Mouse (Mus musculus) ovary, adult 18-20 months (tissue): ENCODE results near the gene Pagr1a.
A peak's percentile ranks its signal among the peaks of the same experiment; 100 is the strongest.

Experiments
- DNase-seq: peaks from one replicate; pipeline ENCODE4 v3.0.0; 2022; ENCODE audit warnings: low spot score, mixed read lengths

The Pagr1a gene

GRCm38 (mm10) chr7:127016971-127017949, at the start of gene Pagr1a:
TSS of gene Pagr1a (minus strand) at chr7:127017352.
- peak; percentile 95 for DNase-seq

- no peak for DNase-seq
These were observed 49.2 kb upstream of the Pagr1a start for GRCm38 (mm10) chr7:127066317-127066716.

DNA sequence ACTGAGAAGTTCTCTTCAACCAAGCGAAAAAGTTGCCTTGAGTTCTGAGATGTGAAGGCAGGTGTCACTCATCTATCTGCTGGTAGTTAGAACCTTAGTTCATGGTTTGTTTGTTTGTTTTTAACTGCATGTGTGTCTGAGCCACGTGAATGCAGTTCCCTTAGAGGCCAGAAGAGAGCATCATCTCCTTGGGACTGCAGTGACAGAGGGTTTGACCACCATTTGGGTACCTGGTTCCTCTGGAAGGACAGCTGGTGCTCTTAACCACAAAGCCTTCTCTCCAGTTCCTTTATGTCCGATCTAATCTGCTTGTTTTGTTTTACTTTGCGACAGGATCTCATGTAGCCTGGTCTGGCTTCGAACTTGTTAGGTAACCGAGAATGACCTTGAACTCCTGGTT, 48.4 kb upstream of the Pagr1a start:
- DNase-seq, result no peak

DNA sequence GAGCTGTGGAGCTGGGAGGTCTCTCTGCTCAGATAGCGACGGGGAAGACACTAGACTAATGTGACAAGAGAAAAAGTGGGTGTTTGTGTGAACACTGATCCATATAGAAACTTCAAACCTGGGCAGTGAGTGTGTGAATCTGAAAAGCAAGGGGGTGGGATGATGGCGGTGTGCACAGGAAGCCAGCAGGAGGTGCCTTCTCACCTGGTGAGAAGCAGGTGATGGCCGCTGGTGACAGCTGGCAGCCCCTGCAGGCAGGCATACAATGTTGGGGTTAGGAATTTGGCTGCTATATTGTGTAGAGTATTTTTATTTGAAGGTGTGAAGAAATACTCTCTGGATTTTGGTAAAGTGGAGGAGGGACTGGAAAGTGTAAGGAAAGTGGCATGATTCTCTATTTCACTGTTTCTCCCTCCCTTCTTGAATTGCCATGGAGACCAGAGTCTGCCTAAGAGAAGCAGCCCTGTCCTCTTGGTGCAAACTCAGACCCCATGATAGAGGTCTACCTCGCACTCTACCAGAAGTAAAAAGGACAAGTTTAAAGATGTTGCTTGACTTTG, 38.0 kb upstream of the Pagr1a start:
- DNase-seq, result no peak

DNA sequence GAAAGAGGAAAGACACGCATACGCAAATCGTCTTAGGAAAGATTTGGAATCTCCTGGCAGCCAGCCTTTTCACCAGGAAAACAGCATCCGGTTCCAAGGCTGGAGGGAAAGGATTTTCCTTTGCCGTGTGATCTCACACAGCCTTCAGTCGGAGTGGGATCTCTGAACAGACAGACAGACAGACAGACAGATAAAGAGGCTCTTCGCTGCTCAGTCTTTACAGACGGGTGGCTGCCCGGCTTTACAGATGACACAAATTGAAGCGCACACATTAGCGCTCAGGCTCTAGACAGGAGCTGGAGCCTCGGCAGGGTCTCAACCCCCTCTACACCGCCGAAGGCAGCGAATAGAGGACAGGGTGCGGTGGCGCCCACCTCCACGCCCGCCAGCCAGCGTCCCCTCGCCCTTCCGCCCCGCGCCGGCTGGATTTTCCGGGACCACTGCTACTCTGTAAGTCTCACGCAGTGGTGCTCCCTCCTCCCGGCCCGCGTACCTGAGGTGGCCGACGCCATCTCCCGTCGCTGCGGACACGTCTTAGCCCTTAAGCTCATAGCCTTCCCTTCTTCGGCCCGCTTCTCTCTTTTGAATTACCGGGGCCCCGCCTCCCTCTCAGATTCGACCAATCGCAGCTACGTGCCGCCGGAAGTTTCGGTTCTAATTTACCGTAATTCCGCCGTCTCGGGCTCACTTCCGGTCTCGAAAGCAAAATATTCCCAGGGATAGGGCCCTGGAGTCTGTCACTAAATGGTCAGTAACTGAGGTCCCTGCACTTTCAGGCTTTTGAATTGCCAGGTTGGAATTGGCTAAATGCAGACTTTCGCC, 24.9 kb upstream of the Pagr1a start, which contains the start of gene Kif22:
Gene Kif22 (minus strand): TSS at position 621 of the 822 bp plus-strand sequence.
- DNase-seq, result peak; percentile 78

DNA sequence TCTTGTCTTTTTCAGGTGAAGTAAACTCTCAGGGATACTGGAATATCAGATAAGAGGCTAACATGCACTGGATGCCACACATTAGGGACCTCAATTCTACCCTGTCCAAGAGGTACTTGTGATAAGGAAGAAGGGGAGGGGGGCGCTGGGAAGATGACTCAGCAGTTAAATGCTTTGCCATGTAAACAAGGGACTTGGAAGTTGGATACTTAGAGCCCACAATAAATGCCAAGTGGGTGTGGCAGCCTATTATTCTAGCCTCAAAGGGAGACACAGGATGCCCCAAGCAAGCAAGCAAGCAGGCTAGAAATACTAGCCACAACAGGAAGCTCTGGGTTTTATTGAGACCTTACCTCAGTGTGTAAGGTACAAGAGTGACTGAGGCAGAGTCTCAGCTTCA, 14.1 kb upstream of the Pagr1a start:
- no peak for DNase-seq

DNA sequence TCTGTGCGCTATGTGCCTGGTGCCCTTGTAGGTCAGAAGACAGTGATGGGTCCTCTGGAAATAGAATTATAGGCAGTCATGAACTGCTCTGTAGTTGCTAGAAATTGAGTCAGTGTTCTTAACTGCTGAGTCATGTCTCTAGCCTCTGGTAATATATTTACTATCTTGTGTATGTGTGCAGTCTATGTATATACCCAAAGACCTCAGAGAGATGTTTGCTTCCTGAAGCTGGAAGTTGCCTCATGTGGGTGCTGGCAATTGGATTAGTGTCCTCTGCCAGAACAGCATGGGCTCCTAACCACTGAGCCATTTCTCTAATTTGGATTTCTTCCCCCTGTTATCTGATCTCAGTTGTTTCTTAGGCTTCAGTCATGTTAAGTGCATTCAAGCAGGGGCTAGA, 13.0 kb upstream of the Pagr1a start:
- DNase-seq, result no peak

GRCm38 (mm10) chr7:127027885-127028284, 10.7 kb upstream of the Pagr1a start:
- DNase-seq, result no peak

DNA sequence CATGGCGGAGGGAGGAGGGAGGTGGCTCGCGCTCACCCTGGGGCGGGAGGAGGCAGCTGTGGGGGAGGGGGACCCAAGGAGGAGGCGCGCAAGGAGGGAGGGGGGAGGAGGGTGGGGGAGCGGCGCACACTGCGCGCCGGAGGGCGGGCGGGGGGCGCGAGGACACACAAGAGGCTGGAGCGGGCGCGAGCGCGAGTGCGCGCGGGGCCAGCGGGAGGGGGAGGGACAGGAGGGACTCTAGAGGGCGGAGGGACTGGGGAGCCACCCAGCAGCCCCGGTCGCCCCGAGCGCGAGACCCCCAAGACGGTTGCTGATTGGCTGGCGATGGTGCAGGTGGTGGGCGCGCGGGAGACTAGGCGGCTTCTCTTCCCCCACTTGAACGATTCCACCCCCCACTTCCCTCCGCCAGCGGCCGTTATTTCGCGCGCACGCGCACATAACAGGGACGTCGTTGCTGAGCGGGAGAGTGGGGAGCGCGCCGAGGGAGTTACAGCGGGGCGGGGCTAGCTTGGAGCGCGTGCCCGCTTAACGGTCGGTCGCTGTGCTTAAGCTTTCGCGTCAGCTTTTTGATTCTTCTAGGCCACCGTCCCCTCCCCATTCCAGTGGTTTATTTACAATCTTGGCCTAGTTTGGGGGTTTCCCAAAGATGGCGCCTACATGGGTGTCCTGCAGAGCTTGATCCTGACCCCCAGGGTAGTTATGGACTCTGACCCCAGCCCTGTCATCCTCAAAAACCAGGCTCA, 10.0 kb upstream of the Pagr1a start, which contains the start of gene Maz:
Gene Maz (minus strand): TSS at position 54 of the 743 bp plus-strand sequence.
- peak; percentile 98 for DNase-seq

DNA sequence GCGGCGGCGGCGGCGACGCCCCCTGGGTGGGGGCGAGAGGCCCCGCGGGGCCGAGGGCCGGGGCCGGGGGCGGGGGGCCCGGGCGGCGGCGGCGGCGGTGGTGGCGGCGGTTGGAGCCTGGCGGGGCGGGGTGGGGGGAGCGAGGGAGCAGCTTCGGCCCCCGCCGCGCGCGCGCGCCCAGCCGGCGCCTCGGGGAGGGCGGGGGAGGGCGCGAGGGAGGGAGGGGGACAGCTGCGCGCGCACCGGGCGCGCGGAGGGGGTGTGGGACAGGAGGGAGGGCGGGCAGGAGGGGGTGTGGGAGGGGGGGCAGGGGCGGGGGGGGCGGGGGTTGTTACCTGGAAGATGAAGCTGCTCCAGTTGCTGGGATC, 9.4 kb upstream of the Pagr1a start:
- no peak for DNase-seq

- DNase-seq, result peak; percentile 66
These were observed 9.0 kb upstream of the Pagr1a start for GRCm38 (mm10) chr7:127026161-127026600.

GRCm38 (mm10) chr7:127025556-127026160, 8.5 kb upstream of the Pagr1a start:
- no peak for DNase-seq

DNA sequence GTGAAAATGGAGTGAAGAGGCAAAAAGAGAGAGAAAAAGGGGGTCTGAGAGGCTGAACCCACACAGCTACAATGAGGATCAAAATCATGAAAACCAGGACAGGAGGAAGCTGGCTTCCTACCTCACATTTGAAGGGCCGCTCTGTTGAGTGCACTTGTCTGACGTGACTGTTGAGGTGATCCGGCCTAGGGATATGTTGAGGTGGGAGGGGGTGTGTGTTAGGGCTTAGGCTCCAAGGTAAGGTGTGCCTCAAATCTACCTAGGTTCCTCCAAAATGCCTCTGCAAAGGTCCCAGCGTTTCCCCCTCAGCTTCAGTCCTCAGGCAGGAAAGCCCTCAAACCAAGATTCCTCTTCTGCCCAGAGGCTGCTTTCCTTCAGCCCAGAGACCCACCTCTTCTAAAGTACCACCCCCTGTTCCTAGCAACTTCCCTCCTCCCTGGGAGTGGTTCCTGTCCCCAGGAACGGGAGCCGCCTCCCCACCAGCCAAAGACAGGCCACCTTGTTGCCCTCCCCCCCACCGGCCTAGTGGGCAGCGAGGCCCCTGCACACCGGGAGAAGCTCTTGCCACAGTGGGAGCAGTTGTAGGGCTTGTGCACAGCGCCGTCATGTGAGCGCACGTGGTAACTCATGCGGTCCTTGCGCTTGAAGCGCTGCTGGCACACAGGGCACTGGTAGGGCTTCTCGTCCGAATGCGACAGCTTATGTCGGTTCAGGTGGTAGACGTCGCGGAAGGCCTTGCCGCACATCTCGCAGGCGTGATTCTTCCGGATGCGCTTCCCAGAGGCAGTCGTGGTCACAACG, 7.8 kb upstream of the Pagr1a start:
- DNase-seq, result peak; percentile 75

GRCm38 (mm10) chr7:127023896-127024690, 6.9 kb upstream of the Pagr1a start:
- no peak for DNase-seq

DNA sequence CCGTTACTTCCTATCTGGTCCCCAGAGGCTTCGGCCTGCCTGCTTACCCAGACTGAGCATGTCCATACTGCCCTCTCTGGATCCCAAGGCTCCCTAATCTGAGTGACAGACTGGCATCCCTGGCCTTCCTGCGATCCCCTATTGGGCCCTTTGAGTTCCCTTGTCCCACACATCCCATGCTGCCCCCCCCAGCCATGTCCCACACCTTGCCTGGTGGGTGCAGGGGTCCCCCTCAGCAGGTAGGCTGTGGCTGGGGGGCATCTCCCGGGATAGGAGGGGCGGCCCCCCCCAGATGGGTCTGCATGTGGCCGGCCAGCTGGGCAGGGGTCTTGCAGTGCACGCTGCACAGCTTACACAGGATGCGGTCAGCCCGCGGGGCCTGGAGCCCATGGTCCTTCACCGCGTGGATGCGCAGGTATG, 6.1 kb upstream of the Pagr1a start:
- DNase-seq, result no peak

DNA sequence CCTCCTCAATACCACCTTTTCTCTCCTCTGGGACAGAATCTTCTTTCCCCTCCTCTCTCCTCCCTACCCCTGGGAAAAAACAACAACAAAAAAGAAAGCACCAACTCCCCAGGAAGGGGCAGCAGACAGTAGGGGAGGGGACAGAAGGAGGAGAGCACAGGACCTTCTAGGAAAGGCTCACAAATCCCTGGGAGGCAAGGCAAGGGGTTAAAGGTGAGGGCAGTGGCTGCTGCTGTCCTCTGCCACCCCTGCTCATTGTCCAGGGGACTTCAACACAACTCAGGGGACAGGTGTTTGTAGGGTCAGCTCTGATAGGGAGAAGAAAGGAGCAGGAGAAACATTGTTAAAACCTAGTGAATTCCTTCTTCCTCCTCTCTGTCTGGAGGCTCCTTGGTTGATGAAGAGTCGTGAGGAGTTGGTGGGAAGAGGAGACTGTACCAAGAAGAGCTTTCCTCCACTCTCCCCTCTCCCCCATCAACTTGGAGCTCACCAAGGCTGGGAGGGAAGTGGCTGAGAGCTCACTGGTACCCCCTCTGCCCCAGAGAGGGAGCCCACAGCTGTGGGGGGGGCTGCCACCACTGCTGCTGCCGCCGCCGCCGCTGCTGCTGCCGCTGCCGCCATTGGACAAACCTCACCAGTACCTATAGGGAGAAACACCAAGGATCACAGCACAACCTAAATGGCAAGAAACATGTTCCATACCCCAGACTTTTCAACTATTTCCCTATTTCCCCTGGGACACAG, 5.5 kb upstream of the Pagr1a start:
- DNase-seq, result no peak

GRCm38 (mm10) chr7:127021563-127022527, 4.7 kb upstream of the Pagr1a start:
- DNase-seq, result no peak
